Mouse (Mus musculus) myocyte (in vitro differentiated cells): ENCODE data around the gene Acer1. TPM values are rescaled to one million over a fixed set of nuclear protein-coding genes. Genes with fewer than 3 reads are reported as not detected.
A peak's percentile ranks its signal among the peaks of the same experiment; 100 is the strongest.

ENCODE experiments used
- H3K27me3 ChIP-seq: one replicate; pipeline ENCODE4 v1.6.1; 2011; ENCODE audit not compliant: control insufficient read depth, insufficient read depth, insufficient read length
- H3K36me3 ChIP-seq: one replicate; pipeline ENCODE4 v1.6.1; 2011; ENCODE audit not compliant: control insufficient read depth, insufficient read depth
- H3K4me2 ChIP-seq: one replicate; pipeline ENCODE4 v1.6.1; 2011; ENCODE audit warnings: low read depth, control low read depth
- H3K4me3 ChIP-seq: one replicate; pipeline ENCODE4 v1.5.1; 2011; ENCODE audit warnings: mild to moderate bottlenecking, control low read depth, moderate library complexity
- H3K79me2 ChIP-seq: one replicate; pipeline ENCODE4 v1.6.1; 2011; ENCODE audit not compliant: control insufficient read depth, insufficient read depth
- H3ac ChIP-seq: one replicate; pipeline ENCODE4 v1.6.1; 2011; ENCODE audit not compliant: control insufficient read depth, insufficient read length
- CEBPB ChIP-seq: IDR thresholded peaks from 2 replicates; pipeline ENCODE4 v1.6.1; 2011; ENCODE audit warnings: mild to moderate bottlenecking, moderate library complexity; ENCODE audit not compliant: poor library complexity, insufficient read depth, severe bottlenecking
- E2F4 ChIP-seq: IDR thresholded peaks from one replicate; pipeline ENCODE4 v1.6.1; 2011; ENCODE audit warnings: mild to moderate bottlenecking, control low read depth, moderate library complexity; ENCODE audit not compliant: insufficient read depth
- MAX ChIP-seq: IDR thresholded peaks from one replicate; pipeline ENCODE4 v1.6.1; 2011; ENCODE audit warnings: low read depth, mild to moderate bottlenecking, control low read depth
- MYOD1 ChIP-seq, 3 experiments: IDR thresholded peaks; one replicate each; pipeline ENCODE4 v1.6.1; 2011; ENCODE audit warnings: control low read depth in 2 of 3, low read depth in 2 of 3, mild to moderate bottlenecking in 2 of 3, moderate library complexity in 1 of 3; ENCODE audit not compliant: insufficient read length in 2 of 3, control insufficient read depth in 1 of 3
- MYOG ChIP-seq, 3 experiments: IDR thresholded peaks; one replicate each; pipeline ENCODE4 v1.6.1; 2011; ENCODE audit warnings: control low read depth in 2 of 3, low read depth in 2 of 3, mild to moderate bottlenecking in 2 of 3; ENCODE audit not compliant: insufficient read length in 2 of 3, control insufficient read depth in 1 of 3, insufficient read depth in 1 of 3
- POLR2A ChIP-seq: IDR thresholded peaks from one replicate; pipeline ENCODE4 v1.6.1; 2011; ENCODE audit warnings: low read depth, mild to moderate bottlenecking, control low read depth, moderate library complexity; ENCODE audit not compliant: insufficient read length
- POLR2AphosphoS2 ChIP-seq: IDR thresholded peaks from one replicate; pipeline ENCODE4 v1.6.1; 2011; ENCODE audit warnings: low read depth, control low read depth; ENCODE audit not compliant: insufficient read length
- REST ChIP-seq: IDR thresholded peaks from one replicate; pipeline ENCODE4 v1.6.1; 2011; ENCODE audit warnings: mild to moderate bottlenecking, control low read depth, moderate library complexity; ENCODE audit not compliant: insufficient read depth, insufficient read length
- SRF ChIP-seq: IDR thresholded peaks from one replicate; pipeline ENCODE4 v1.6.1; 2011; ENCODE audit warnings: low read depth; ENCODE audit not compliant: control insufficient read depth, insufficient read length
- TCF12 ChIP-seq: IDR thresholded peaks from one replicate; pipeline ENCODE4 v1.6.1; 2011; ENCODE audit warnings: mild to moderate bottlenecking, control low read depth; ENCODE audit not compliant: poor library complexity, insufficient read depth, severe bottlenecking
- TCF3 ChIP-seq: IDR thresholded peaks from one replicate; pipeline ENCODE4 v1.6.1; 2011; ENCODE audit warnings: low read depth, control low read depth; ENCODE audit not compliant: insufficient read length
- USF1 ChIP-seq: IDR thresholded peaks from one replicate; pipeline ENCODE4 v1.6.1; 2011; ENCODE audit warnings: low read depth, mild to moderate bottlenecking, control low read depth, moderate library complexity
- polyA plus RNA-seq: library from polyadenylated mRNA; unstranded; fragments of >200 nt; fragmentation: generic; extraction: Trizol; gene quantifications from one replicate; pipeline ENCODE4 v1.2.1, GENCODE M21; 2012; ENCODE audit warnings: missing spikeins

The Acer1 gene
- polyA plus RNA-seq, 1 experiment, result not detected

GRCm38 (mm10) chr17:56933395-56933794 is 48.5 kb downstream of the Acer1 start:
- H3K79me2 ChIP-seq, result peaks cover 56% of the 10 kb centered on the region
- H3K27me3 ChIP-seq, result peaks cover 4% of the 10 kb centered on the region
- H3ac ChIP-seq, result no peak overlapping the region
- TF ChIP-seq SRF (no peak), POLR2A (no peak), TCF3 (no peak), USF1 (no peak), E2F4 (no peak), REST (no peak), POLR2AphosphoS2 (no peak), MYOD1 (IDR thresholded peaks at IDR 0.05; ENCODE audit: control insufficient read depth in 1 of 3, insufficient read length in 2 of 3, low read depth in 2 of 3) (no peak), MAX (no peak), CEBPB (no peak), TCF12 (no peak), MYOG (IDR thresholded peaks at IDR 0.05; ENCODE audit: control insufficient read depth in 1 of 3, insufficient read depth in 1 of 3, insufficient read length in 2 of 3, low read depth in 2 of 3) (no peak)
- no peak overlapping the region for H3K4me2 ChIP-seq
- no peak overlapping the region for H3K4me3 ChIP-seq
- H3K36me3 ChIP-seq, result no peaks in the 10 kb centered on the region

GRCm38 (mm10) chr17:56930026-56930425 is 51.9 kb downstream of the Acer1 start:
- Histone ChIP-seq H3K4me2 (no peak overlapping the region), H3K36me3 (no peaks in the 10 kb centered on the region)
- TF ChIP-seq SRF (no peak), CEBPB (peak; percentile 72)

GRCm38 (mm10) chr17:56929530-56929929 is 52.4 kb downstream of the Acer1 start:
- Histone ChIP-seq H3K36me3 (no peaks in the 10 kb centered on the region), H3K4me3 (no peak overlapping the region), H3ac (no peak overlapping the region), H3K79me2 (peaks cover 62% of the 10 kb centered on the region), H3K27me3 (no peaks in the 10 kb centered on the region), H3K4me2 (no peak overlapping the region)
- TF ChIP-seq TCF12 (no peak), SRF (no peak), MAX (no peak), REST (no peak), POLR2A (no peak), TCF3 (no peak), MYOD1 (IDR thresholded peaks at IDR 0.05; ENCODE audit: control insufficient read depth in 1 of 3, insufficient read length in 2 of 3, low read depth in 2 of 3) (no peak), POLR2AphosphoS2 (no peak), MYOG (IDR thresholded peaks at IDR 0.05; ENCODE audit: control insufficient read depth in 1 of 3, insufficient read depth in 1 of 3, insufficient read length in 2 of 3, low read depth in 2 of 3) (no peak), USF1 (no peak), CEBPB (no peak), E2F4 (no peak)

More at GRCm38 (mm10) chr17:56930026-56930425, 51.9 kb downstream of the Acer1 start:
- Histone ChIP-seq H3K79me2 (peaks cover 62% of the 10 kb centered on the region), H3K27me3 (no peaks in the 10 kb centered on the region), H3ac (no peak overlapping the region), H3K4me3 (no peak overlapping the region)

- H3K4me3 ChIP-seq, result no peak overlapping the region
- H3ac ChIP-seq, result no peak overlapping the region
- H3K4me2 ChIP-seq, result no peak overlapping the region
- no peaks in the 10 kb centered on the region for H3K27me3 ChIP-seq
- H3K36me3 ChIP-seq, result no peaks in the 10 kb centered on the region
- TF ChIP-seq MAX (no peak), USF1 (no peak), E2F4 (no peak), MYOD1 (IDR thresholded peaks at IDR 0.05; ENCODE audit: control insufficient read depth in 1 of 3, insufficient read length in 2 of 3, low read depth in 2 of 3) (no peak), POLR2AphosphoS2 (no peak), REST (no peak), TCF12 (no peak), TCF3 (no peak), SRF (no peak), POLR2A (no peak), MYOG (IDR thresholded peaks at IDR 0.05; ENCODE audit: control insufficient read depth in 1 of 3, insufficient read depth in 1 of 3, insufficient read length in 2 of 3, low read depth in 2 of 3) (no peak), CEBPB (no peak)
- H3K79me2 ChIP-seq, result peaks cover 59% of the 10 kb centered on the region
Observed at GRCm38 (mm10) chr17:56929101-56929500, 52.8 kb downstream of the Acer1 start.

- H3K36me3 ChIP-seq, result peaks cover 9% of the 10 kb centered on the region
- no peaks in the 10 kb centered on the region for H3K27me3 ChIP-seq
- H3K4me2 ChIP-seq, result no peak overlapping the region
- H3ac ChIP-seq, result no peak overlapping the region
- H3K4me3 ChIP-seq, result no peak overlapping the region
- no peak for TF ChIP-seq POLR2AphosphoS2
- TF ChIP-seq REST, result no peak
- TF ChIP-seq MAX, result no peak
- peaks cover 31% of the 10 kb centered on the region for H3K79me2 ChIP-seq
Observed at GRCm38 (mm10) chr17:56925998-56926397, 55.9 kb downstream of the Acer1 start.
